Mouse (Mus musculus) embryonic fibroblast, embryonic 13.5 days (primary cell): ENCODE measurements around the gene Commd9. TPM values are rescaled to one million over a fixed set of nuclear protein-coding genes. Genes with fewer than 3 reads are reported as not detected.

Source experiments
- H3K27ac ChIP-seq: 2 replicates; pipeline ENCODE4 v1.5.1; 2012; ENCODE audit warnings: low read length, control low read depth, inconsistent platforms; ENCODE audit not compliant: insufficient read depth
- H3K4me1 ChIP-seq: 2 replicates; pipeline ENCODE4 v1.6.1; 2011; ENCODE audit warnings: low read length; ENCODE audit not compliant: control insufficient read depth, insufficient read depth
- H3K4me3 ChIP-seq: 2 replicates; pipeline ENCODE4 v1.5.1; 2011; ENCODE audit warnings: mild to moderate bottlenecking, control low read depth, low read length; ENCODE audit not compliant: insufficient read depth
- CTCF ChIP-seq: IDR thresholded peaks from 2 replicates; pipeline ENCODE4 v1.5.1; 2011; ENCODE audit warnings: mild to moderate bottlenecking, control low read depth, low read length, moderate library complexity, borderline replicate concordance; ENCODE audit not compliant: insufficient read depth
- POLR2A ChIP-seq: IDR thresholded peaks from 2 replicates; pipeline ENCODE4 v1.6.1; 2011; ENCODE audit warnings: low read depth, mild to moderate bottlenecking, control low read depth, low read length, moderate library complexity
- polyA plus RNA-seq: library from polyadenylated mRNA; stranded (reverse); fragments of >200 nt; gene quantifications from 2 replicates; pipeline ENCODE4 v1.2.4, GENCODE M21; 2011; ENCODE audit warnings: low read depth; ENCODE audit not compliant: missing spikeins, insufficient read length

Commd9 gene
- polyA plus RNA-seq, 1 experiment: 46.0 TPM

- Histone ChIP-seq H3K27ac (0 out of 2 replicates have a peak within 1 kb of the TSS, but pooled peaks have one; percentile 16), H3K4me3 (no peak within 1 kb of the TSS), H3K4me1 (peaks cover 10% of the 10 kb centered on the region)
- no peak for TF ChIP-seq CTCF
- TF ChIP-seq POLR2A: no peak
Measured at GRCm38 (mm10) chr2:101882998-101883397, 3.0 kb upstream of the Commd9 start, which contains the start of gene Prr5l. TSS of gene Prr5l (minus strand) at chr2:101883027.

- Histone ChIP-seq H3K27ac (0 out of 2 replicates have a peak overlapping the region, but pooled peaks have one; percentile 20), H3K4me3 (no peak overlapping the region), H3K4me1 (peaks cover 10% of the 10 kb centered on the region)
- TF ChIP-seq CTCF: no peak
Measured at GRCm38 (mm10) chr2:101884286-101884685, 1.8 kb upstream of the Commd9 start.

- H3K4me3 ChIP-seq: no peak overlapping the region
- H3K27ac ChIP-seq: no peak overlapping the region
- peaks cover 8% of the 10 kb centered on the region for H3K4me1 ChIP-seq
- TF ChIP-seq CTCF (no peak), POLR2A (no peak)
Measured at GRCm38 (mm10) chr2:101888886-101889285, 2.8 kb downstream of the Commd9 start.

- Histone ChIP-seq H3K4me3 (no peak overlapping the region), H3K27ac (no peak overlapping the region), H3K4me1 (peaks cover 2% of the 10 kb centered on the region; the same call in 1 of the 2 replicates)
- TF ChIP-seq CTCF: no peak
- TF ChIP-seq POLR2A: no peak
Measured at GRCm38 (mm10) chr2:101891143-101891542, 5.1 kb downstream of the Commd9 start.

GRCm38 (mm10) chr2:101894126-101894525, 8.1 kb downstream of the Commd9 start:
- H3K27ac ChIP-seq: no peak overlapping the region
- H3K4me3 ChIP-seq: no peak overlapping the region
- TF ChIP-seq POLR2A (no peak), CTCF (no peak)
- no peaks in the 10 kb centered on the region for H3K4me1 ChIP-seq

- H3K4me3 ChIP-seq: no peak overlapping the region
- H3K4me1 ChIP-seq: no peaks in the 10 kb centered on the region
- H3K27ac ChIP-seq: no peak overlapping the region
- TF ChIP-seq POLR2A (no peak), CTCF (no peak)
Measured at GRCm38 (mm10) chr2:101896425-101897204, 10.6 kb downstream of the Commd9 start.

- TF ChIP-seq CTCF: no peak
- no peak for TF ChIP-seq POLR2A
- H3K4me1 ChIP-seq: no peaks in the 10 kb centered on the region
- H3K4me3 ChIP-seq: no peak overlapping the region
- H3K27ac ChIP-seq: no peak overlapping the region
Measured at GRCm38 (mm10) chr2:101902196-101902595, 16.1 kb downstream of the Commd9 start.

GRCm38 (mm10) chr2:101905534-101906378, 19.7 kb downstream of the Commd9 start:
- H3K4me3 ChIP-seq: no peak overlapping the region
- peak; percentile 82; the same call in 1 of the 2 replicates for TF ChIP-seq CTCF
- TF ChIP-seq POLR2A: no peak
- no peaks in the 10 kb centered on the region for H3K4me1 ChIP-seq
- H3K27ac ChIP-seq: no peak overlapping the region

GRCm38 (mm10) chr2:101906379-101906690, 20.3 kb downstream of the Commd9 start:
- Histone ChIP-seq H3K27ac (no peak overlapping the region), H3K4me1 (no peaks in the 10 kb centered on the region), H3K4me3 (no peak overlapping the region)
- TF ChIP-seq CTCF: no peak
- no peak for TF ChIP-seq POLR2A

- Histone ChIP-seq H3K27ac (no peak overlapping the region), H3K4me1 (no peaks in the 10 kb centered on the region), H3K4me3 (no peak overlapping the region)
- TF ChIP-seq CTCF (no peak), POLR2A (no peak)
Measured at GRCm38 (mm10) chr2:101907386-101908022, 21.5 kb downstream of the Commd9 start.

- Histone ChIP-seq H3K4me3 (no peak overlapping the region), H3K4me1 (no peaks in the 10 kb centered on the region), H3K27ac (no peak overlapping the region)
- no peak for TF ChIP-seq CTCF
- no peak for TF ChIP-seq POLR2A
Measured at GRCm38 (mm10) chr2:101908773-101909172, 22.7 kb downstream of the Commd9 start.
